Mouse (Mus musculus) thymus, adult 2 months (tissue): ENCODE measurements around the gene Psmd9.

Experiments
- CTCF ChIP-seq: fragments of 200-500 bp; IDR thresholded peaks from 2 replicates; pipeline ENCODE4 v1.5.1; 2012; ENCODE audit warnings: mild to moderate bottlenecking, control low read depth, low read length, moderate library complexity, borderline replicate concordance; ENCODE audit not compliant: control insufficient read depth, poor library complexity, insufficient read depth; ENCODE audit errors: extremely low read depth
- POLR2A ChIP-seq: fragments of 200-500 bp; IDR thresholded peaks from 2 replicates; pipeline ENCODE4 v1.6.1; 2012; ENCODE audit warnings: mild to moderate bottlenecking, low read length, control low read depth, moderate library complexity; ENCODE audit not compliant: control insufficient read depth, poor library complexity, insufficient read depth; ENCODE audit errors: extremely low read depth

DNA sequence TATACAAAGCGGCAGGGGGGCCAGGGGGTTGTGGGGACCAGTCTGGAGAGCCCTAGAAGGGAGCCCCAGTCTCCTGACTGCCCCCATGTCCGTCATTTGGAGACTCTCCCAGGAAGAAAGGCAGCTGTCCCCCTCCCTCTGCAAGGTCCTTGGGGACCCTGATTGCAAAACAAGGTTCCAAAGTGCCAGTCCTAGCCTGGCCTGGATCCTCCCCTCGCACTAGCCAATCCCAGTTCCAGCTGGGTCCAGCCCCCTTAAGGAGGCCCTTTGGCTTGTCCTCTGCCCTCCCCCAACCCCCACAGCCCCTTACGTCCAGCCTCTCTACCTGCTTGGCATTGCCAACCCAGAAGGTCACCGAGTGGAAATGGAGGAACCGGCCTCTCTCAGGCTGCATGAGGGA, 12.3 kb downstream of the Psmd9 start:
- TF ChIP-seq CTCF (no peak), POLR2A (no peak)
